Mouse (Mus musculus): ENCODE measurements around the gene Wdr91.

The Wdr91 gene

DNA sequence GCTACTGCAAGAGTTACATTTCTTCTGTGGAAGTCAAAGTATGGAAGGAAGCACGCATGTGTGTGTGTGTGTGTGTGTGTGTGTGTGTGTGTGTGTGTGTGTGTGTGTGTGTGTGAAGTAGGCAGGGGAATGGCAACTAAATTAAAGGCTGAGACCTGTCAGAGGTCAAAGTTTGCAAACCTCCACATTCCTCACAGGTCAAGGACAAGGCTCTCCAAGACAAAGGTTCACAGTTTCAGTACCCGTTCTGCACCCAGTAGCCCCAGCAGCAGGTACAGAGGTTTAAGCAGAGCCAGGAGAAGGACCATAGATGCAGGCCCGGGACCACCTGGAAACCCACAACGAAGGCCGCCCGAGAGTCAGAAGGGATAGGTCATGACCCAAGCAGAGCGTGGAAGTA lies 8.5 kb upstream of the Wdr91 start:
- no peak for DNase-seq (ENCODE audit: low spot score in 2 of 2)

- DNase-seq (ENCODE audit: low spot score in 2 of 2), result no peak
These were observed 3.8 kb upstream of the Wdr91 start for GRCm38 (mm10) chr6:34914462-34914861.

DNA sequence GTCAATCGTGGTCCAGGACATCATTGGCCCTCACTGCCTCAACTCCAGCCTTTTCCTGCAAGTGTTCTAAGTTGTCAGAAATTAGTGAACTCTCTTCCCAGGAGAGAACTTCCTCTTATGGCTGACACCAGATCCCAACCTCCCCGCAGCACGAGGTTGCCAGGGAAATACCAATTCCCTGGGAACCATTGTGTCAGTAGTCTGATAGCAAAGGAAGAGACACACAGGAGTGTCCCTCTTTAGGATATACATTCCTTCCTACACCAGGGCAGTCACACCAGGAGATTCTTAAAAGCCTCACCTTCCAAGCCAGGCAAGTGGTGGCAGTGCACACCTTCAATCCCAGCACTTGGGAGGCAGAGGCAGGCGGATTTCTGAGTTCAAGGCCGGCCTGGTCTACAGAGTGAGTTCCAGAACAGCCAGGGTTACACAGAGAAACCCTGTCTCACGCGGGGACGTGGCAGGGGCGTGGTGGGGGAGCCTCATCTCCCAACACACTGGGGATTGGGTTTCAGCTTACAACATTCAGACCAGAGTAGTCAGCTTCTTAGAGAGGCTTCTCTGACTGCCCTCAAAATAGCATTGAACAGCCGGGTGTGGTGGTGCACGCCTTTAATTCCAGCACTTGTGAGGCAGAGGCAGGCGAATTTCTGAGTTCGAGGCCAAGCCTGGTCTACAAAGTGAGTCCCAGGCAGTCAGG lies 2.8 kb upstream of the Wdr91 start:
- DNase-seq (ENCODE audit: low spot score in 2 of 2), result no peak

DNA sequence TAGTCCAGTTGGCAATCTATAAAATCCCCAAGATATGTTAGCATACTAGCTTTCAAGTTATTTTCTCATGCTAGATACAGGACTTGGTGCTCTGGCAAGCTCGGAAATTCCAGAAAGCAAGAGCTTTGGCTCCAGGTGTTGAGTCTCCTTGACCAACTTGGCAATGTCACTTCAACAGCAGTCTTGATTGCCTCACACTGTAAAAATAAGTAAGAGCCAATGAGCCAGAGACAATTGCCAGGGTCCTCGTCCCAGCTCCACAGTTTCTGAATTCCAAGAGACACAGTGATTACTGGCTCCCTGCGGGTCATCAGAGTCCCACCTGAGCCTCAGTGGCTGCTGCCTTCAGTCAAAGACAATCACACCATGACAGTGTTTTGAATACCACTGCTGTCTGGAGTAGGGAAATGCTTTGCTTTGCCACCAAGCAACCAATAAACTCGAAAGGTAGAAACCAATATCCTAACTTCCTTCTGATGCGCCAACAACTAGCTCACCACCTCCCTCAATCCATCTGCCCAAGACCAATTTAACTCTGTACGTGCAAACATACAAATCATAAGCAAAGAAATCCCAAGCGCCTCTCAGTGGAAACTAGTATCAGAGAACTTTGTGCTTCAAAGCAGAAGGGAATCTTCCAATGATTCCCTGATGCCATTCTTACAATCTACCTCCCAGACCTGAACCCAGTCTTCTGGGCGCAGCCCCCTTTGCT lies 888 bp downstream of the Wdr91 start:
- no peak for DNase-seq (ENCODE audit: low spot score in 2 of 2)

DNA sequence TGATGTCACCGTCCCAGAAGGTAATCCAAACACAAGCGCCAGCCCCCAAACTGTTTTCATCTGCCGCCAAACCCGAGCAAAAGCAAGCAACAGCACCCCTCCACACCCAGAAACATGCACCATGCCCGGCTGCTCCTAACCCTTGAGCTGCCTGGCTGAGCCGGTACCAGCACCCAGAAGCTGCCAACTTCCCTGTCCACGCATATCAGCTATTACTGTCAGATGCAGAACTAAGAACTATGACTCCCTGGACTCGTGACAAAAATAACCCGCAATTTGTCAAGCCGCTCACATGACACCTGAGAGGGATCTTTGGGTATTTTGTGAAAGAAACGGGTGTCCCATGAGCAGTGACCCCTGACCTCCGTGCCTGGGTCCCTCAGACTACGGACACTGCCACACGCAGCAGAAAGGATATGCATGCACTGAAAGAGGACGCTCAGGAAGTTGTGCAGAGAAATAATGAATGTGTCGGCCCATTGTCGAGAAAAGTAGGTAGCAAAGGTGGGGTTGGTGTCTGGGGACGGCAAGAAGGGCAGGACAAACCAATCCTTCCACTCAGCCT lies 2.9 kb downstream of the Wdr91 start:
- DNase-seq (ENCODE audit: low spot score in 2 of 2), result no peak

DNA sequence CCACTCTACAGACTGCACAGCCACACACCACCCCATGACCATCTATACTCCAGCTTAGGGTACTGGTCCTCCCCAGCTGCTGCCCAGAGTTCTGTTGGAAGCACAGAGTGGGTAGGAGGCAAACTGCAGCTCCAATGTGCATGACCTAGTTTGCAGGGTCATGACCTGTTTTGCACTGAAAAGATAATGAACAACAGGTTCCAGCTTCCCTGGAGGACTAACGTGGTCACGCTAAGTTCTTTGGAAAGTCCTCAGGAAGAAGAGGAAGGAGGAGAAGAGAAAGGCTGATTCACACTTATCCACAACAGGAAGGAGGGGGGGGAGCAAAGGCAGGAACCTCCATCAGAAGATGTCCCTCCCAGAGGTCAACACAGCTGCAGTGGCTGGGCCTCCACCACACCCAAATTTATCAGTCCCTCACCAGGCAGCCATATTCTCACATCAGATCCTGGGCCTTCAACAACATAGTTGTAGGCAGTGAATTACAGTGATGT lies 3.5 kb downstream of the Wdr91 start:
- DNase-seq (ENCODE audit: low spot score in 2 of 2), result no peak

- no peak for DNase-seq (ENCODE audit: low spot score in 2 of 2)
These were observed 4.0 kb downstream of the Wdr91 start for GRCm38 (mm10) chr6:34906661-34907060.

DNA sequence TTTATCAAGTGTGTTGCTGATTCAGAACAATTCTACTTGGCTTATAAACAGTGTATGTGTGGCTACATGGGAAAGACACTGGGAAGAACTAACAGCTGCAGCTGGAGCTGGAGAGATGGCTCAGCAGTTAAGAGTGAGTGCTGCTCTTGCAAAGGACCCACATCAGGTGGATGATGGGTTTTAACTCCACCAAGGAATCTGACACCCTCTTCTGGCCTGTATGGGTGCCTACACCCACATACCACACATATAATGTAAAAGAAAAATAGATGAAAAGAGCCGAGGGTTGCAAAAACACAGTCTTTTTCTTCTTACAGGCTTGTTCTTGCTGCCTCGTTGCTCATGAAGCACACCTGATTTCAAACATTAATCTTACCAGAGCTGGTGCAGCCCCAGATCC lies 4.6 kb downstream of the Wdr91 start:
- DNase-seq (ENCODE audit: low spot score in 2 of 2), result no peak

- DNase-seq (ENCODE audit: low spot score in 2 of 2), result no peak
These were observed 6.3 kb downstream of the Wdr91 start for GRCm38 (mm10) chr6:34904361-34904760.

- DNase-seq (ENCODE audit: low spot score in 2 of 2), result no peak
These were observed 6.8 kb downstream of the Wdr91 start for GRCm38 (mm10) chr6:34903851-34904250.

DNA sequence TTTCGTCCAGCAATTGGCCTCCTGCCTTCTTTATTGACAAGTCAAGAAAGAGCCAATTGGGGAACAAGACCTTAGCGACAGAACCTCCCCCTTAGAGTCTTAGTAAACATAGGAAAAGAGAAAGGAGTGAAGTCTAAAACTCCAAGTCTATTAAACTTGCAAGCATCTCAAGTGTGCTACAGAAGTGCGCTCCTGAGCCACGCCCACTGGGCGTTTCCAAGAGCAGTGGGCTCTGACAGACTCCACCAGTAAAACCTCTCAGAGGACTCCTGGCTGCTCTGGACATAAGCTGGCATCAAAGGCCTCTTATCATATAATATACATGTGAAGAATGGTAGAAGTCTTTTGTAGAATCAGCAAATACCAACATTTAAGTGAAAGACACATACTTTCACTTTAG lies 7.2 kb downstream of the Wdr91 start:
- DNase-seq (ENCODE audit: low spot score in 2 of 2), result no peak

DNA sequence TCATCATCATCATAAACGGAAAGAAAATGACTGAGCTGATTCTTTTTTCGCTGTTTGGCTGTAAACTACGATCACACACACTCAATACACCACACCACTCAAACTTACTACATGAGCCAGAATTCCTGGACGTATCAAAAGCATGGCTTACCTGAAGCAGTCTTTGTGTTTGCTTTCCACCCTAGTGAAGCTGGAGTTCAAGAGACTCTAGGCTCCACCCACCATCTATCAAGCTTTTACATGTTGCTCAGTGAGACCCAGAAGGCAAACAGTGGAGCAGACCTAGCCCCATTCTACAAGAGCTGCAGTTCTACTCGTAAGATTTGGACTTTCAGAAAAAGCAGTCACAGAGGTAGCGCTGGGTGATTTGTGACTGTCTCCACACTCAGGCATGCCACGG lies 8.1 kb downstream of the Wdr91 start:
- no peak for DNase-seq (ENCODE audit: low spot score in 2 of 2)

GRCm38 (mm10) chr6:34901911-34902444 lies 8.7 kb downstream of the Wdr91 start:
- DNase-seq (ENCODE audit: low spot score in 2 of 2), result no peak

DNA sequence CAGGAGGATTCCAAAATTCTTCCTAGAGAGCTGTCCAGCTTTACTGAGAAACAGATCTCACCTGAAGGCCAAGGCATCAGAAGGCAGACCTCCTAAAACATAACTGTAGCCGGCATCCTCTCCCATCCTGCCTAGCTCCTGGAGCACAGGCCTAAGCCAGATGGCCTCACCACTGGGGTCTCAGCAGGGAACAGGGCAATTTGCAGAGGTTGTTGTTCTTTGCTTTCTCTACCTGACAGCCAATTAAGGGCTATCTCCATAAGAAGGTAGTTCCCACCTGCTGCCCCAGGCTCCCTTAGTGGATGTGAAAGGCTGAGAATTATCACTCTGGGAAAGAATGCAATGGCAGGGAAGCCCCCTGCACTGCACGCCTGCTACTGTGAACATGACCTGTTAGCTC lies 9.7 kb downstream of the Wdr91 start:
- DNase-seq (ENCODE audit: low spot score in 2 of 2), result no peak

DNA sequence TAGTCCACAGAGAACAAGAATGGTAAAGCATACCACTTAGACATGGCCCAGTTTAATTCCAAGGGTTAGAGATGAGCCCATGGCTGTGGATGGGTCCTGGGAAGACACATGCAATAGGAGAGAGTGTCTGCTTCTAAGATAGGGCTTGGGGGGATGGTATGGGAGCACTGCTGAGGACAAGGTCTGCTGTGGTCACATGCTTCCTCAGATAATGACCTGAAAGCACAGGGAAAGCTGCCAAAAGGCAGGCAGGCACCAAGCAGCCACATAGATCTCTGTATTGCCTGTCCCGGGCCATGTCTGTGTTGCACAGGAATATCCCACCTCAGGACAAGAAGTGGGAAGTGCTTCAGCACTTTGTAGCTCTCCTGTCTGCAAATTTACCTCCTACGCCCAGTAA lies 11.5 kb downstream of the Wdr91 start:
- no peak for DNase-seq (ENCODE audit: low spot score in 2 of 2)

GRCm38 (mm10) chr6:34896168-34896780 lies 14.4 kb downstream of the Wdr91 start:
- DNase-seq (ENCODE audit: low spot score in 2 of 2), result no peak

DNA sequence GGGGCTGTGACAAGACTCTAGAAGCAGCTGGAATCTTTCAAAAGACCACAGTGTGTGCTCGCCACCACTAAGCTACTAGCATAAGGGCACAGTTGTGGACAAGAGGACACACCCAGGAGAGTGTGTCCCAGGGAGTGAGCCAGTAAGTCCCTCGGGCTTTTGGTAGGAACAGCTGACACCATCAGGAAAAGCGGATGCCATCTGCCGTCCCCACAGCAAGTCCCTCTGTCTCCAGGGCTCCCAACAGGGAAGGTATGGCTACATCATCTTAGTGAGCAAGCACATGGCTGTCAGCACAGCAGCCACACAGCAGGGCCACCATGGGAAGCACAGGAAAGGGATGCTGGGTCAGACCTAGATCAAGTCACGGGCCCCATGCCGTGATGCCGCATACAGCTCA lies 15.1 kb downstream of the Wdr91 start:
- DNase-seq (ENCODE audit: low spot score in 2 of 2), result no peak

GRCm38 (mm10) chr6:34889185-34889584 lies 21.5 kb downstream of the Wdr91 start:
- no peak for DNase-seq (ENCODE audit: low spot score in 2 of 2)

GRCm38 (mm10) chr6:34887131-34887850 lies 23.4 kb downstream of the Wdr91 start:
- DNase-seq (ENCODE audit: low spot score in 2 of 2), result no peak

- no peak for DNase-seq (ENCODE audit: low spot score in 2 of 2)
These were observed 26.0 kb downstream of the Wdr91 start for GRCm38 (mm10) chr6:34884724-34885123.

- peak; percentile 46 to 51 for DNase-seq (ENCODE audit: low spot score in 2 of 2)
These were observed 30.7 kb downstream of the Wdr91 start for GRCm38 (mm10) chr6:34879911-34880475.
